Mouse (Mus musculus) liver, postnatal 0 days (tissue): ENCODE results near the gene Adipor1. TPM values are rescaled to one million over a fixed set of nuclear protein-coding genes. Genes with fewer than 3 reads are reported as not detected.
A peak's percentile ranks its signal among the peaks of the same experiment; 100 is the strongest.
"Not testable (repeated sequence)": the region's sequence is repeated elsewhere in the genome, so short reads cannot be mapped to it uniquely, and the experiment has no call there.

Experiments used
- ATAC-seq: fragments of 200-750 bp; cut with Nextera tagmentation; 2 replicates; pipeline ENCODE4 v1.8.0; 2017; ENCODE audit warnings: mild to moderate bottlenecking, moderate library complexity
- DNase-seq: peaks from one replicate; pipeline ENCODE4 v3.0.0-alpha.2; 2016
- H3K27ac ChIP-seq: fragments of 300-500 bp; sonication (generic); 2 replicates; pipeline ENCODE4 v1.5.1; 2014; ENCODE audit warnings: antibody characterized with exemption, moderate library complexity, mild to moderate bottlenecking, low read depth
- H3K27me3 ChIP-seq: fragments of 300-500 bp; sonication (generic); 2 replicates; pipeline ENCODE4 v1.6.1; 2014; ENCODE audit warnings: low read length, control low read depth, mixed read lengths; ENCODE audit not compliant: insufficient read depth
- H3K36me3 ChIP-seq: fragments of 300-500 bp; sonication (generic); replicated peaks from 2 replicates; pipeline ENCODE4 v1.6.1; 2014; ENCODE audit warnings: mild to moderate bottlenecking, control low read depth, low read length, moderate library complexity, mixed read lengths; ENCODE audit not compliant: insufficient read depth
- H3K4me1 ChIP-seq: fragments of 300-500 bp; sonication (generic); 2 replicates; pipeline ENCODE4 v1.6.1; 2014; ENCODE audit warnings: antibody characterized with exemption, mild to moderate bottlenecking, control low read depth; ENCODE audit not compliant: insufficient read depth
- H3K4me2 ChIP-seq: fragments of 300-500 bp; sonication (generic); 2 replicates; pipeline ENCODE4 v1.6.1; 2014; ENCODE audit warnings: low read depth, mild to moderate bottlenecking, low read length, moderate library complexity, mixed read lengths
- H3K4me3 ChIP-seq: fragments of 300-500 bp; sonication (generic); 2 replicates; pipeline ENCODE4 v1.5.1; 2014; ENCODE audit warnings: low read depth, low read length
- H3K9ac ChIP-seq: fragments of 300-500 bp; sonication (generic); replicated peaks from 2 replicates; pipeline ENCODE4 v1.6.1; 2014; ENCODE audit warnings: mild to moderate bottlenecking, moderate library complexity
- H3K9me3 ChIP-seq: fragments of 300-500 bp; sonication (generic); 2 replicates; pipeline ENCODE4 v1.6.1; 2016; ENCODE audit warnings: mild to moderate bottlenecking, control low read depth, low read length, mixed read lengths
- CTCF ChIP-seq: sonication (generic); IDR thresholded peaks from 2 replicates; pipeline ENCODE4 v1.5.1; 2016; ENCODE audit warnings: antibody characterized with exemption, low read depth
- EP300 ChIP-seq: IDR thresholded peaks from 2 replicates; pipeline ENCODE4 v1.6.1; 2016; ENCODE audit warnings: antibody characterized with exemption, low read depth, mild to moderate bottlenecking
- WGBS: fragments of 180-500 bp; shearing (Covaris S2); extraction: QIAGEN DNeasy Blood & Tissue Kit; methylation state at CpG from one replicate; pipeline ENCODE4 v1.1.7; 2014; ENCODE audit not compliant: insufficient replicate concordance; 5-methylcytosine and 5-hydroxymethylcytosine counted together
- polyA plus RNA-seq: library from polyadenylated mRNA; unstranded; fragments of >200 nt; fragmentation: Nextera tagmentation; extraction: Ambion mirVana; gene quantifications from 2 replicates; pipeline ENCODE4 v1.2.1, GENCODE M21; 2015

Gene Adipor1
- polyA plus RNA-seq, 1 experiment from 2014 or later: 93.5 TPM

DNA sequence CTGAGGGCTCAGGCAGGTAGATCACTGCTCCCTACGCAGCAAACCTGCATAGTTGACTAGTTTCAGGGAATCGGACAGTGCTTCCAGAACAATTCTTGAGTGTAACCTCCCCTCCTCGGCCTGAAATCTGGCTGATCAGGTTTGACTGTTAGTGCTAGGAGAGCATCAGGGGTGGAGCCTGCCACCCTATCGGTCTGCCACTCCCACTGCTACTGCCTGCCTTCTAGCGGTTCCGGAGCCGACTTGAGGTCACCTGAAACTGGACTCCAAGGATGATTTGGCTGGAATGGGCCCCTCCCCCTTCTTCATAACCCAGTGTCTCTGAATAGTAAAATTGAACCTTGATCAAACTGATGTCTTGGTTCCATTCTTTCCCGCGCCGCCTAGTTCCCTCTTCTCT is 17.8 kb downstream of the Adipor1 start:
- Histone ChIP-seq H3K4me1 (no peaks in the 10 kb centered on the region), H3K27ac (no peak overlapping the region), H3K27me3 (no peaks in the 10 kb centered on the region), H3K4me2 (no peak overlapping the region), H3K9me3 (no peaks in the 10 kb centered on the region), H3K9ac (no peak overlapping the region), H3K36me3 (peaks cover 55% of the 10 kb centered on the region), H3K4me3 (no peak overlapping the region)
- TF ChIP-seq CTCF (no peak), EP300 (no peak)
- ATAC-seq: no peak
- 91% methylated on average over 10 of the region's 10 CpGs for WGBS
- no peak for DNase-seq

DNA sequence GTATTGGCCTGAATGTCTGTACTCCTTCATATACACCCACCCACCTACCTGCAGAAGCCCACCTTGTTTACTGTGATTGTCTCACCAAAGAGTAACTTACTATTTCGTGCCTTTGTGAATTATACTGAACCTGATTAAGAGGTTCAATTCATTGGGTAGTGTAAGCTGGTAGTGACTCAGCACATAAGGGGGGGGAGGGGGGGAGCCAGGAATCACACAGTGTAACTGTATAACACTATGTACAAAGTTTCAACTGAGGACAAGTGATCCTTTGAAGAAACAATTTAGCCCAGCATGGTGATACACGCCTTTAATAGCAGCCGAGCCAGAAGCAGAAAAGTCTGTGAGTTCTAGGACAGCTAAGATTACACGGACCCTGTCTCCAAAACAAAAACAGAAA is 18.3 kb downstream of the Adipor1 start:
- Histone ChIP-seq H3K27me3 (no peaks in the 10 kb centered on the region), H3K36me3 (peaks cover 50% of the 10 kb centered on the region), H3K27ac (no peak overlapping the region), H3K9ac (no peak overlapping the region), H3K4me3 (no peak overlapping the region), H3K4me1 (no peaks in the 10 kb centered on the region), H3K9me3 (no peaks in the 10 kb centered on the region), H3K4me2 (no peak overlapping the region)
- TF ChIP-seq CTCF: no peak
- TF ChIP-seq EP300: no peak
- no peak for DNase-seq
- WGBS: 83% methylated on average over 4 of the region's 4 CpGs
- no peak for ATAC-seq

DNA sequence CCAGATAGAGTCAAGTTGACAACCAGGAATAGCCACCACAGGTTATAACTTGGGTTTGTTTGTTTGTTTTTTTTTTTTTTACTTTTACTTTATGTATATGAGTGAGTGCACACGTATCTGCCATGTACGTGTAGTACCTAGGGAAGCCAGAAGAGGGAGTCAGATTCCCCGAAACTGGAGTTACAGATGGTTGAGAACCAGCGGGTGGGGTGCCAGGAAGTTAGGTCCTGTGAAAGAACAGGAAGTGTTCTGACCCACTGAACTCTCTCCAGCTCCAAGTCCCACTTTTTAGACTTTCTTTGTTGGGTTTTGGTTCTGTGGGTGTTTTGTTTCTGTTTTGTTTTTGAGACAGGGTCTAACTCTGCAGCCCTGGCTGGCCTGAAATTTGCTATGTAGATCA is 20.2 kb downstream of the Adipor1 start:
- WGBS: 27% methylated on average over 4 of the region's 4 CpGs
- Histone ChIP-seq H3K4me2 (no peak overlapping the region), H3K4me1 (no peaks in the 10 kb centered on the region), H3K9ac (no peak overlapping the region), H3K27ac (no peak overlapping the region), H3K9me3 (no peaks in the 10 kb centered on the region), H3K27me3 (no peaks in the 10 kb centered on the region), H3K36me3 (peaks cover 33% of the 10 kb centered on the region), H3K4me3 (no peak overlapping the region)
- 0 out of 2 replicates have a peak, but pooled peaks have one; percentile 16 for TF ChIP-seq EP300
- TF ChIP-seq CTCF: peak; percentile 73
- DNase-seq (peak; percentile 56), ATAC-seq (0 out of 2 replicates have a peak, but pooled peaks have one; percentile 45)

DNA sequence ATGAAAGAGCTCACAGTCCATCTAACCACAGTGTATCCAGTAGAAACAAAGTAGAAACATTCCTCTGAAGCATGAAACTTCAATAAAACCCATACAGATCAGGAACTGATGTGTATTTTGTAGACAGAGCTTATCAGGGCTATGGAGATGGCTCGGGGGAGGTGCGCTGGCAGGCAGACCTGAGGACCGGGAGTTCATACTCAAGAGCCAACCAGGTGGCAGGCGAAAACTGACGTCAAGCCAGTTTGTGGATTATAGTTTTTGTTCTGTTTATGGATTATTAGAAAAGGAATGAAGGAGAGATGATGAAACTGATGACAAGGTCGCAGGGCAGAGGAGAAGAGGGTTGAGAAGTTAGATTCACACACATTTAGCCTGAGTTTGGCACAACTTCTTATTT is 25.3 kb downstream of the Adipor1 start:
- Histone ChIP-seq H3K4me1 (0 out of 2 replicates have a peak, but pooled peaks cover 3% of the 10 kb centered on the region), H3K9me3 (no peaks in the 10 kb centered on the region), H3K4me2 (no peak overlapping the region), H3K4me3 (no peak overlapping the region), H3K27ac (no peak overlapping the region), H3K27me3 (no peaks in the 10 kb centered on the region), H3K9ac (no peak overlapping the region), H3K36me3 (no peaks in the 10 kb centered on the region)
- no peak for DNase-seq
- no peak for TF ChIP-seq EP300
- TF ChIP-seq CTCF: no peak
- 64% methylated on average over 6 of the region's 6 CpGs for WGBS
- no peak for ATAC-seq

DNA sequence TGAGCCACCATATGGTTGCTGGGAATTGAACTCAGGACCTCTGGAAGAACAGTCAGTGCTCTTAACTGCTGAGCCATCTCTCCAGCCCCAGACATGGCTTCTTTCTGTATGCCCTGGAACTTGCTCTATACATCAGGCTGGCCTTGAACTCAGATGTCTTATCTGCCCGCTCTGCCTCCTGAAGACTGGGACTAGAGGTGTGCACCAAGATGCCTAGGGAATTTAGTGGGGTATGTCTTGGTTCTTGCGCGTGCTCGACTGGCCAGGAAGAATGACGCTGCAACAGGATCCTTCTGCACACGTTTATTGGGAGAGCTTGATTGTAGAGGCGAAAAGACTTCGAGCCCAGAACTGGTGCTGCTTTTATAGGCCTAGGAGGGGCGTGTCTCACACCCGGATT is 26.6 kb downstream of the Adipor1 start:
- not testable (repeated sequence) for H3K9ac ChIP-seq, H3K9me3 ChIP-seq, H3K4me2 ChIP-seq, H3K4me3 ChIP-seq, ATAC-seq, DNase-seq, H3K4me1 ChIP-seq, H3K27ac ChIP-seq, H3K36me3 ChIP-seq, H3K27me3 ChIP-seq
- whole genome bisulfite sequencing: 92% methylated on average over 6 of the region's 10 CpGs

DNA sequence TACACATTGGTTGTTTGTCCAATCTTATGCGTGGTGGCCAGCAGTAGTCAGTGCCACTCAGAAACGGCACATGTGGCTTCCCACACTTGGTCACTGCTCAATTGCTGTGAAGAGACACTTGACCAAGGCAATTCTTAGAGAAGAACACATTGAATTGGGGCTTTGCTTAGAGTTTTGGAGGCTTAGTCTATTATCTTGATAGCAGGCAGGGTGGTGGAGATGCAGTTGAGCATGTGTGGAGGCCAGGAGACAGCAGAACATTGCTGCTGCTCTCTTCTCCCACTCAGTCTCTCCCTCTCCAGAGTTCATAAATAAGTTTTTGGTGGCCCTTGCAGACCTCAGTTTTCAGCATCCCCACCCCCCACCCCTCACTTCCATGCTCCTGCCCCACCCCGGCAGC is 27.2 kb downstream of the Adipor1 start:
- DNase-seq: no peak
- H3K4me3 ChIP-seq: no peak overlapping the region
- H3K4me1 ChIP-seq: 0 out of 2 replicates have a peak, but pooled peaks cover 3% of the 10 kb centered on the region
- no peaks in the 10 kb centered on the region for H3K9me3 ChIP-seq
- no peak overlapping the region for H3K27ac ChIP-seq
- 0 out of 2 replicates have a peak, but pooled peaks have one; percentile 31 for ATAC-seq
- H3K27me3 ChIP-seq: no peaks in the 10 kb centered on the region
- TF ChIP-seq CTCF: no peak
- no peak for TF ChIP-seq EP300
- no peaks in the 10 kb centered on the region for H3K36me3 ChIP-seq
- H3K4me2 ChIP-seq: no peak overlapping the region
- no peak overlapping the region for H3K9ac ChIP-seq
- 80% methylated on average over 3 of the region's 3 CpGs for WGBS

DNA sequence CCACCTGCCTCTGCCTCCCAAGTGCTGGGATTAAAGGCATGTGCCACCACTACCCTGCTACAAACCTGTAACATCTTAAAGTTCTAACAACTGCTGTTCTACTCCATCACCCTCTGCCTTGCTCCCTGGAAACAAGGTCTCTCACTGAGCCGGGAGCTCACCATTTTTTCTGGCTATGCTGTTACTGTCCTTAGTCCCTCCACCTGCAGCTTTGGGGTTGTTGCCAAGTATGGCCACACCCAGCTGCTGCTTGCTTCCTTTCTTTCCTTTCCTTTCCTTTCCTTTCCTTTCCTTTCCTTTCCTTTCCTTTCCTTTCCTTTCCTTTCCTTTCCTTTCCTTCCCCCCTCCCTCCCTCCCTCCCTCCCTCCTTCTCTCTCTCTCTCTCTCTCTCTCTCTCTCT is 28.1 kb downstream of the Adipor1 start:
- H3K4me1 ChIP-seq, H3K27ac ChIP-seq, ATAC-seq, H3K27me3 ChIP-seq, H3K9ac ChIP-seq, H3K36me3 ChIP-seq, H3K9me3 ChIP-seq, H3K4me3 ChIP-seq, DNase-seq, H3K4me2 ChIP-seq: not testable (repeated sequence)
- WGBS: 56% methylated on average over 1 of the region's 1 CpGs
